Mouse (Mus musculus): ENCODE results near the gene Ndufab1. TPM values are rescaled to one million over a fixed set of nuclear protein-coding genes. Genes with fewer than 3 reads are reported as not detected.
A peak's percentile ranks its signal among the peaks of the same experiment; 100 is the strongest.
"Not testable (repeated sequence)": the region's sequence is repeated elsewhere in the genome, so short reads cannot be mapped to it uniquely, and the experiment has no call there.

The Ndufab1 gene
- total and polyA plus RNA-seq, 2 experiments from 2014 or later, result 181 to 2,966 TPM

DNA sequence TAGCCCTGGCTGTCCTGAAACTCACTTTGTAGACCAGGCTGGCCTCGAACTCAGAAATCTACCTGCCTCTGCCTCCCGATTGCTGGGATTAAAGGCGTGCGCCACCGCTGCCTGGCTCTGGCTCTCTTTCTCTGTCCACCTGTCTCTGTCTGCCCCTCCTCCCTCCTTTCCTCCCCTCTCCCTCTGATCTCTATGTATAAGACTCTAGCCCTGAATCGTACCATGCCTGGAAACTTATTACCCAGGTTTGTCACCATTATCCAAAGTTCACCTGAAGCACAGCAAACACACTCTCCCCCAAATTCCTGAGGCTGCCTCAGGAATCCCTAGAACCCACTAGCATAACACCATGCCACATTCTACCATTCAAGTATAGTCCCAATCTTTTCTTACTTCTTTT, 6.5 kb upstream of the Ndufab1 start:
- no peak for ATAC-seq (ENCODE audit: insufficient read depth, low read depth)
- no peak overlapping the region for H3K27ac ChIP-seq (ENCODE audit: low read depth)
- H3K36me3 ChIP-seq (replicated peaks; ENCODE audit: control insufficient read depth, insufficient read depth, low read length), result peaks cover 14% of the 10 kb centered on the region; the same call in 1 of the 2 replicates
- 89% methylated on average over 6 of the region's 6 CpGs for WGBS
- H3K4me3 ChIP-seq (ENCODE audit: low read depth, low read length), result no peak overlapping the region
- no peak overlapping the region for H3K9ac ChIP-seq (replicated peaks; ENCODE audit: low read depth, low read length)
- H3K27me3 ChIP-seq (ENCODE audit: control insufficient read depth, insufficient read depth, low read length), result no peaks in the 10 kb centered on the region
- no peak for DNase-seq (ENCODE audit: low spot score)
- no peaks in the 10 kb centered on the region for H3K4me1 ChIP-seq (ENCODE audit: control insufficient read depth, insufficient read depth)
- TF ChIP-seq EP300 (IDR thresholded peaks at IDR 0.05; ENCODE audit: low read depth) (no peak), CTCF (IDR thresholded peaks at IDR 0.05; ENCODE audit: low read depth) (no peak)
- H3K9me3 ChIP-seq (replicated peaks; ENCODE audit: control insufficient read depth, low read length), result no peaks in the 10 kb centered on the region
- H3K4me2 ChIP-seq (ENCODE audit: low read depth, low read length), result no peak overlapping the region

DNA sequence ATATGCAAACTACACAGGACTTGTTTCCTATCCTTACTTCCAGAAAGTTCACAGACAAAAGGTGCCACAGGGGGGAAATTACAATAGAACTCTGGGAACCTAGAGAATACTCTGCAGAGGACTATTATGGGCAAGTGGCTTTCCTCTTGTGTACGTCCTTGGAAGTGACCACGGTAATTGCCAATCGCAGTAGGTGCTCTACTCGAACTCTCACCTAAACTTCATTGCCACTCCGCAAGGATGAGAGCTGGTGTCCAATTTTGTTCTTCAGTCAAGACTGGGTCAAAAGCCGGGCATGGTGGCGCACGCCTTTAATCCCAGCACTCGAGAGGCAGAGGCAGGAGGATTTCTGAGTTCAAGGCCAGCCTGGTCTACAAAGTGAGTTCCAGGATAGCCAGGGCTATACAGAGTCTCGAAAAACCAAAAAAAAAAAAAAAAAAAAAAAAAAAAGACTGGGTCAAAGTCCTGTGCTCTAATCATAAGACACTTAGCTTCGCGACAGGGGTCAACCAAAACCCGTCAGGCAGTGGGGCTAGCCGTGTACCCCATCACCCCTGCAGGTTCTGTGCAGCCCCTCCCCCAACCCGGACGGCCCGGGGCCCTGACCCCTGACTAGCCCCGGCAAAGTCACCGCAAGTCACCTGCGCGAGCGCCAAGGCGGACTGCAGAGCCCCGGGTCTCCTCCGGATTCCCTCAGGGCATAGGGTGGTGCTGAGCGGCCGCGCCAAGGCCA, 506 bp downstream of the Ndufab1 start:
- H3K4me3 ChIP-seq (ENCODE audit: low read depth, low read length), result peak overlapping the region; percentile 87
- H3K4me1 ChIP-seq (ENCODE audit: control insufficient read depth, insufficient read depth), result peaks cover 10% of the 10 kb centered on the region; the same call in 1 of the 2 replicates
- peak overlapping the region; percentile 79 for H3K27ac ChIP-seq (ENCODE audit: low read depth)
- peaks cover 25% of the 10 kb centered on the region for H3K36me3 ChIP-seq (replicated peaks; ENCODE audit: control insufficient read depth, insufficient read depth, low read length)
- not testable (repeated sequence) for H3K9me3 ChIP-seq (replicated peaks; ENCODE audit: control insufficient read depth, low read length); DNase-seq (ENCODE audit: low spot score); H3K27me3 ChIP-seq (ENCODE audit: control insufficient read depth, insufficient read depth, low read length)
- peak; percentile 77 for ATAC-seq (ENCODE audit: insufficient read depth, low read depth)
- peak overlapping the region; percentile 92 for H3K9ac ChIP-seq (replicated peaks; ENCODE audit: low read depth, low read length)
- H3K4me2 ChIP-seq (ENCODE audit: low read depth, low read length), result peak overlapping the region; percentile 82
- WGBS, result 3% methylated on average over 25 of the region's 28 CpGs

DNA sequence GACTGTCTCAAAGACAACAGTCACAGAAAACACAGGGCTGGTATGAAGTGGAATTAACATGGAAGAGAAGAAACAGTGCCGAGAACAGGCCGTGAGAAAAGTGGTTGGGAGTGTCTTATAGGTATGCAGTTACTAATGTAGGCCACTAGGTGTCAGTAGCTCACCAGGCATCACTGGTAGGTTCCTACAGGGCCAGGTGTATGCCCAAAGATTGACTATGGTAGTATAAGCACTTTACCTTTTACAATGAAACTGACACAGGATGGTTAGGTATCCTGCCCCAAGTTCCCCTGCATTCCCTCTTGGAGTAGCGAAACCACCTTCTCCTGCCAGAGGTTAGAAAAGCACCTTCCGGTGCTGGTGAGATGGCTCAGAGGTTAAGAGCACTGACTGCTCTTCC, 2.5 kb downstream of the Ndufab1 start:
- ATAC-seq (ENCODE audit: insufficient read depth, low read depth), result peak; percentile 20; the same call in 1 of the 2 replicates
- Histone ChIP-seq H3K9ac (replicated peaks; ENCODE audit: low read depth, low read length) (no peak overlapping the region), H3K9me3 (replicated peaks; ENCODE audit: control insufficient read depth, low read length) (no peaks in the 10 kb centered on the region), H3K4me1 (ENCODE audit: control insufficient read depth, insufficient read depth) (peaks cover 10% of the 10 kb centered on the region; the same call in 1 of the 2 replicates), H3K4me2 (ENCODE audit: low read depth, low read length) (no peak overlapping the region), H3K36me3 (replicated peaks; ENCODE audit: control insufficient read depth, insufficient read depth, low read length) (peaks cover 44% of the 10 kb centered on the region), H3K27me3 (ENCODE audit: control insufficient read depth, insufficient read depth, low read length) (no peaks in the 10 kb centered on the region), H3K27ac (ENCODE audit: low read depth) (no peak overlapping the region), H3K4me3 (ENCODE audit: low read depth, low read length) (no peak overlapping the region)
- 42% methylated on average over 4 of the region's 4 CpGs for WGBS
- peak; percentile 62 for DNase-seq (ENCODE audit: low spot score)
- TF ChIP-seq EP300 (IDR thresholded peaks at IDR 0.05; ENCODE audit: low read depth), result no peak
- peak; percentile 81 for TF ChIP-seq CTCF (IDR thresholded peaks at IDR 0.05; ENCODE audit: low read depth)

DNA sequence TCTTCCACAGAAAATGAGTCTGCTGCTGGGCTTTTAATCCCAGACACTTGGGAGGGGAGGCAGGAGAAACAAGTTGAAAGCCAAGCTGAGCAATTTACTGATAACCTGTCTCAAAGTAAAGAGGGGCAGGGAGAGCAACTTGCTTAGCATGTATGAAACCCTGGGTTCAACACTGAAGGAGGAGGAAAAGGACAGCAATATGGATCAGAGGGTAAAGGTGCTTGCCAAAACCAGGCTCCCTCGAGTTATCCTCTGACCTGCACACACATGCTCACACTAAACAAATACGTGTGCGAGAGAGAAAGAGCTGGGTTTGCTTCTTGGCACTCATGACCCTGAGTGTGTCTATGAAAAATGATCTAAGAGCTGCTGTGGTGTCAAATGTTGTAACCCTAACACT, 3.7 kb downstream of the Ndufab1 start:
- Histone ChIP-seq H3K36me3 (replicated peaks; ENCODE audit: control insufficient read depth, insufficient read depth, low read length) (peaks cover 55% of the 10 kb centered on the region), H3K27ac (ENCODE audit: low read depth) (no peak overlapping the region), H3K4me2 (ENCODE audit: low read depth, low read length) (no peak overlapping the region), H3K9ac (replicated peaks; ENCODE audit: low read depth, low read length) (no peak overlapping the region), H3K27me3 (ENCODE audit: control insufficient read depth, insufficient read depth, low read length) (no peaks in the 10 kb centered on the region), H3K4me3 (ENCODE audit: low read depth, low read length) (no peak overlapping the region), H3K9me3 (replicated peaks; ENCODE audit: control insufficient read depth, low read length) (no peaks in the 10 kb centered on the region), H3K4me1 (ENCODE audit: control insufficient read depth, insufficient read depth) (peaks cover 10% of the 10 kb centered on the region; the same call in 1 of the 2 replicates)
- WGBS, result 78% methylated on average over 3 of the region's 3 CpGs
- TF ChIP-seq EP300 (IDR thresholded peaks at IDR 0.05; ENCODE audit: low read depth), result no peak
- no peak for ATAC-seq (ENCODE audit: insufficient read depth, low read depth)
- no peak for DNase-seq (ENCODE audit: low spot score)

DNA sequence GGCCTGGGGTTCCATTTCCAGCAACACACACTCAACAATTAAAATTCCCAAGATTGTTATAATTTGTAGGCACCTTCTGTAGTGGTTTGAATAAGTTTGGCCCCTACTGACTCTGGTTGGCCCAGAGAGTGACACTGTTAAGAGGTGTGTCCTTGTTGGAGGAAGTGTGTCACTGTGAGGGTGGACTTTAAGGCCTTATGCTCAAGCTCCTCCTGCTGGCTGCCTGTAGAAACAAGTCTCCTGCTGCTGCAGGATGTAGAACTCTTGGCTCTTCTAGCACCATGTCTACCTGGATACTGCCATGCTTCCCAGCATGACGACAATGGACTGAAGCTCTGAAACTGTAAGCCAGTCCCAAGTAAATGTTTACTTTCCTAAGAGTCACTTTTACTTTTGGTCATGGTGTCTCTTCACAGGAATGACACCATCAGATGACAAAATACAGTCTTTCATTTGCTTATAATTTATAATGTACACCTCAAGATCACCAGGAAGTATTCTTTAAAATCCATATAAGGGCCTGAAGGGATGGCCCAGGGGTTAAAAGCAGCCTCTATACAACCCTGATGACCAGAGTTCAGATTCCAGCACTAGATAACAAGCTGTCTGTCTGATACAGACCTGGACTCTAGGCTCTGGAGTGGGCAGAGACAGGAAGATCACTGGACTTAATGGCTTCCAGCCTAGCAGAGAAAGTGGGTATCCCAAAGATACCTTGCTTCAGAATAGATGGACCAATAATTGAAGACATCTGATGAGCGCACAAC, 6.9 kb downstream of the Ndufab1 start:
- peaks cover 83% of the 10 kb centered on the region for H3K36me3 ChIP-seq (replicated peaks; ENCODE audit: control insufficient read depth, insufficient read depth, low read length)
- no peak overlapping the region for H3K27ac ChIP-seq (ENCODE audit: low read depth)
- no peaks in the 10 kb centered on the region for H3K27me3 ChIP-seq (ENCODE audit: control insufficient read depth, insufficient read depth, low read length)
- H3K4me3 ChIP-seq (ENCODE audit: low read depth, low read length), result no peak overlapping the region
- ATAC-seq (ENCODE audit: insufficient read depth, low read depth) (0 out of 2 replicates have a peak, but pooled peaks have one; percentile 28), DNase-seq (ENCODE audit: low spot score) (no peak)
- H3K4me2 ChIP-seq (ENCODE audit: low read depth, low read length), result no peak overlapping the region
- H3K4me1 ChIP-seq (ENCODE audit: control insufficient read depth, insufficient read depth), result no peaks in the 10 kb centered on the region
- no peak overlapping the region for H3K9ac ChIP-seq (replicated peaks; ENCODE audit: low read depth, low read length)
- TF ChIP-seq EP300 (IDR thresholded peaks at IDR 0.05; ENCODE audit: low read depth), result no peak
- peak; percentile 31 for TF ChIP-seq CTCF (IDR thresholded peaks at IDR 0.05; ENCODE audit: low read depth)
- 91% methylated on average over 2 of the region's 2 CpGs for WGBS
- H3K9me3 ChIP-seq (replicated peaks; ENCODE audit: control insufficient read depth, low read length), result no peaks in the 10 kb centered on the region
